Mouse (Mus musculus): ENCODE results near the gene Endod1.
"Not testable (repeated sequence)": the region's sequence is repeated elsewhere in the genome, so short reads cannot be mapped to it uniquely, and the experiment has no call there.

The Endod1 gene

GRCm38 (mm10) chr9:14380386-14381285 is 671 bp downstream of the Endod1 start:
- peak; percentile 63 to 67 for DNase-seq (ENCODE audit: low read depth in 2 of 2, low spot score in 2 of 2)

- no peak for DNase-seq (ENCODE audit: low read depth in 2 of 2, low spot score in 2 of 2)
These were observed 1.4 kb downstream of the Endod1 start for GRCm38 (mm10) chr9:14379769-14380385.

DNA sequence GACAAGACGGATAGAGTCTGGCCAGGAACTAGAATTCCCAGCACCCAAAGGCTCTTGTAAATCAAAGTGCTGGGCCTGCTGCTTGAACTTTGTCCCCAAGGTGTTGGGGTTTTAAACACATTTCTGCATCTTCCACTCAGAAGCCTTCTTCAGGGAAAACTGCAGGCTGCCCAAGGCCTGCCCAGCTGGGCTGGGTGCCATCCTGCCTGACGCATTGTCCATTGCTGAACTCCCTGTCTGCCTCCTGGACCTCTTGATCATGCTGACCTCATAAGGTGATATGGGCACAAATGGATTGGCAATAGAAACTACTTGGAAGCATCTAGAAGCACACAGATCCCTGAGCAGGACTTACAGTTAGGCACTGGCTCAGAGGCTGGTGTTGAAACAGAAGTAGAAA is 3.2 kb downstream of the Endod1 start:
- no peak for DNase-seq (ENCODE audit: low read depth in 2 of 2, low spot score in 2 of 2)

DNA sequence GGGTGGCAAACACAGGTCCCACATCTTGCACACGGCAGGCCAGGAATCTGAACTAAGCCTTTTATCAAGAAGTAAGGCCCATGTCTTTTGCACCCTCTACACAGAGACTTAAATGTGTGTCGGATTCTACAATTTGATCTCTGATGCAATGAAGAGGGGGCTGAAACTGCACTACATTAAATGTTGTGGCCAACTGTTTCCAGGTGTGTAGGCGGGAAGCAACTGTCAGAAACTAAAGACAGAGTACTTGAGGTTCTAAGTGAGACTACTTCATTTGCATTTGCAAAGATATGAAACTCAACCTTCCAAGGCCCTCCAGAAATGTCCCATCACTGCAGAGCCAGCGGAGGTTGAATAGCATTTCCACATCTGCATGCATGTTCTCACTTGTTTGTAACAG is 5.2 kb downstream of the Endod1 start:
- no peak for DNase-seq (ENCODE audit: low read depth in 2 of 2, low spot score in 2 of 2)

DNA sequence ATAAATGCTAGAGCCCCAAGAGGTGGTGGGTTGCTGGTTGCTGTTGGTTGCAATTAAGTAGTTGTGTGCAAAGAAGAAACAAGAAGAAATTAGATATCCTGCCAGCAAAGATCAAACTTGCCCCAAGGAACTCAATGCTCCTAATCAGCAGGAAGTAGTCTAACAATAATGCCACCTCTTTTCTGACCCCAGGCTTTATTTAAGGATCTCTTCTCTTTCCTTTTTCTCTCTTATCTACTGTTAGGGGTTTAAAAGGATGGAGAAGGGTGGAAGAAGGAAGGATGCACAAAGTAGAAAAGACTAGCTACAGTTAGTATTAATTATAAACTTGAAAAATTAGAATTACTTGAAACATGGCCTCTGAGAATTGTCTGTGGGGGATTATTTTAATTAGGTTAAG is 8.9 kb downstream of the Endod1 start:
- no peak for DNase-seq (ENCODE audit: low read depth in 2 of 2, low spot score in 2 of 2)

DNA sequence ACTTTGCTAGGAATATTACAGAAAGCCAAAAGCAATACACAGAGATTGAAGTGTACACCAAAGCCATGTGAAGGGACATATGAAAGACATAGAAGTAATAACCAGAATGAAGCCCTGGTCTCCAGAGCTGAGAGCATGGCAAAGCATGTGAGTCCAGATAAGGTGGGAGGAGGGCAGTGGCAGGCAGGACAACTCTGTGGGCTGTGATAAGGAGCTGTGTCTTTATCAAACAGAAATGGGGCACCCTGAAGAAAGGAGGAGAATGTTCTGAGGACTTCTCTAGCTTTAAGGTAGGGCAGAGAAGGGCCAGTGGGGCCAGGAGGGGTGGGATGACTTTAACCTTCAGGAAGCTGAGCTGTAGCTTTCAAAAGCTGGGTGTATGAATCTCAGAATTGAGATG is 12.0 kb downstream of the Endod1 start:
- no peak for DNase-seq (ENCODE audit: low read depth in 2 of 2, low spot score in 2 of 2)

GRCm38 (mm10) chr9:14367850-14368249 is 13.5 kb downstream of the Endod1 start:
- no peak for DNase-seq (ENCODE audit: low read depth in 2 of 2, low spot score in 2 of 2)

GRCm38 (mm10) chr9:14365481-14366125 is 15.7 kb downstream of the Endod1 start:
- no peak for DNase-seq (ENCODE audit: low read depth in 2 of 2, low spot score in 2 of 2)

DNA sequence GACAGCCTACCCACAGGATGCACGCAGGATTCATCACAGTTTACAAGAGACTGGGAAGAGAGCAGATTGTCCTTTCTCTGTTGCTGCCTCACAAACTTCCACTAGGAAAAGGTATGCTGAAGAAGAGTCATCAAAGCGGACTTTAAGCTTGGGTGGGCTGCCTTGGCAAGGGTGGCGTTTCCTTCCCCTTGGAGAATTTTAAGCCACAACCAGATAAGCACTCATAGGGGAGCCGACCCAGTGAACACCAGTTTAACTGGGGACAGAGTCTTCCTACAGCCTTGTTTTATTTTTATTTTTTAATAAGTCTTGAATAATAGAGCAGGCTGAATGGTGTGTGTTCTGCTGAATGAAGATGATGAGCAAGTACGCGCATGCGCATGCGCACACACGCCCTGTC is 16.6 kb downstream of the Endod1 start:
- no peak for DNase-seq (ENCODE audit: low read depth in 2 of 2, low spot score in 2 of 2)

GRCm38 (mm10) chr9:14363540-14363939 is 17.8 kb downstream of the Endod1 start:
- no peak for DNase-seq (ENCODE audit: low read depth in 2 of 2, low spot score in 2 of 2)

GRCm38 (mm10) chr9:14362068-14362768 is 19.1 kb downstream of the Endod1 start:
- no peak for DNase-seq (ENCODE audit: low read depth in 2 of 2, low spot score in 2 of 2)

DNA sequence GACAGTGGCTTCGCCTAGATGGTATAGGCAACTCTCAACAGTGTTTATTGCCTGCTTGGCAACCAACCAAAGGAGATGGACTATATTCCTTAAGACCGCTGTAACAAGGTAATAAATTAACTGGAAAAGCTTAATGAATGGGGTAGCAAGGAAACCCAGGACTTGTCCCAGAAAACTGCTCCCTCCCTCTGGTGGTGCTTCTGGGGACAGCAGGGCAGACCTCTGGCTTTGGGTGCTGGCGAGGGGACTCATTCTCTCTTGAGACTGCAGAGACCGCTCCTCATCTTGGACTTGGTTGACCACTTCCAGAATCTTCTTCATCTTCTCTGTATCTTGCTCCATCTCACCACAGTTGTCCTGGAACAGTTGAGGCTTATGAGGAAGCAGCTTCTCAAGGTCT is 24.3 kb downstream of the Endod1 start:
- DNase-seq (ENCODE audit: low read depth in 2 of 2, low spot score in 2 of 2), result no peak

GRCm38 (mm10) chr9:14354852-14355251 is 26.5 kb downstream of the Endod1 start:
- DNase-seq (ENCODE audit: low read depth in 2 of 2, low spot score in 2 of 2), result no peak

DNA sequence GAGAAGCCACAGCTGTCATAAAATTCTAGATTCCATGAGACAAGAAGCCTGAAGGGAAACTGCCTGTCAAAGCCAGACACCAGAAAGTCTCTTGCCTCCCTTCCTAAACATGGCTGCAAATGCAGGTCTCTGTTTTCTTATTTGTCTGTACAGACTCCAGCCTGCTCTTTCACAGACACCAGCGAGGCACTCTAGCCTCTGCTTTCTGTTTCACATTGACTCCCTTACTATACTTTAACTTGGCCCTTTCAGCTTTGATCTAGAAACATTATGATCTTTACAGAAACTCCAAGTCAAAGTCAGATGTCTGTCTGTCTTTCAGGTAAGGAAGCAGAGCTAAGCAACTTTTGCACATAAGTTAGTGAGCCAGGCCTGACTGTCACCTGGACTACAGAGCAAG is 29.0 kb downstream of the Endod1 start:
- DNase-seq (ENCODE audit: low read depth in 2 of 2, low spot score in 2 of 2), result no peak

GRCm38 (mm10) chr9:14350787-14351186 is 30.5 kb downstream of the Endod1 start:
- DNase-seq (ENCODE audit: low read depth in 2 of 2, low spot score in 2 of 2), result no peak

DNA sequence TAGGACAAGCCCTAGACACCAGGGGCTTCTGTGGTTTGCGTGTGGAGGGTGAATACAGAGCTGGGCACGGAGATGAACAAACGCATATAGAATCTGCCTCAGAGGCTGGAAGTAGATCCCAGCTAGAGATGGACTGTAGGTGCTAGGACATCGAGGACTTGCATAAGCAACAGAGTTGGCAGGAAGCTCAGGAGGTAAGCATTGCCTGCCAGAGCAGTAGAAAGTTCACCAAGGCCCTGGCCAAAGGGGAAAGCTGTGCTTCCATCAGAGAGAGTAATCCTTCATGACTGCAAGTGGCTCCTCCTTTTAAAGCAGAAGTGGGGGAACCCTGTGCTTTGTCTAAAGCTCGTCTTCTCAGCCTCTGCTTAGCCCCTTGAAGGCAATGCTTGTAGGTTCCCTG is 31.9 kb downstream of the Endod1 start:
- DNase-seq (ENCODE audit: low read depth in 2 of 2, low spot score in 2 of 2), result no peak

- no peak for DNase-seq (ENCODE audit: low read depth in 2 of 2, low spot score in 2 of 2)
These were observed 32.9 kb downstream of the Endod1 start for GRCm38 (mm10) chr9:14348416-14348815.

DNA sequence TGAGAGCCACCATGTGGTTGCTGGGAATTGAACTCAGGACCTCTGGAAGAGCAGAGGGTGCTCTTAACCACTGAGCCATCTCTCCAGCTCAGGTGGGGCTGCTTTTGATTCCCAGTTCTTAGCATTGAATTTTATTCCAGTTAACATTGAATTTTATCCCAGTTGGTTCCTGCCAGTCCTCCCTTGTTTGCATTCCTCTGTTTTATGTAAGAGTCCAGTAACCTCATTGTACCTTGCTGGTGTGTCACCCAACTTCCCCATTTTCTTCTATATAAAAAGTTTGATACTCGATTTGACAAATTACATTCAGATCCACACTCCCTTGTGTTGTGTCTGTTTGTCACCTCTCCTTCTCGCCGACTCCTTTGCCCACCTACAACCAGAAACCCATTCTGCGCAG is 35.4 kb downstream of the Endod1 start:
- DNase-seq (ENCODE audit: low read depth in 2 of 2, low spot score in 2 of 2), result not testable (repeated sequence)

- DNase-seq (ENCODE audit: low read depth in 2 of 2, low spot score in 2 of 2), result peak; percentile 71 to 83
These were observed 39.2 kb downstream of the Endod1 start for GRCm38 (mm10) chr9:14342041-14342668.

DNA sequence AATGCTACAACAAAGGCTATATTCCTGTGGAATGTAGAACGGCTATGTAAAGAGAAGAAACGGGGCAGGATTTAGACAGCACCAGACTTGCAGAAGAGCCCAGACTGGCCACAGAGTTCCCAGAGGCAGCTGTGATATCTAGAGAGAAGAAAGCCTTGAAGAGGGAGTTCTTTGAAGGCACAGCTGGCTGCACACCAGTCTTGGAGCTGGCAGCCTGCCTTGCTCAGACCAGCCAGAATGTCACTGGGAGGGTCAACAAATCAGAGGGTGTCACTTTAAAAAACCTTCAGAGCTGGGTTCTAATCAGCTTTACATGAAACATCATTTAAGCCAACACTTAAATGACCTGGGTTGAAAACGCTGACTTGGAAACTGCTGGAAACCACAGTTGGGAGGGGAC is 42.6 kb downstream of the Endod1 start:
- DNase-seq (ENCODE audit: low read depth in 2 of 2, low spot score in 2 of 2), result no peak

GRCm38 (mm10) chr9:14336901-14337300 is 44.4 kb downstream of the Endod1 start:
- no peak for DNase-seq (ENCODE audit: low read depth in 2 of 2, low spot score in 2 of 2)
